Mouse (Mus musculus): ENCODE results near the gene Adgrg5.
A peak's percentile ranks its signal among the peaks of the same experiment; 100 is the strongest.

Gene Adgrg5

GRCm38 (mm10) chr8:94923405-94923804 lies at the start of gene Adgrg5:
TSS of gene Adgrg5 (plus strand) at chr8:94923694.
- DNase-seq = no peak

GRCm38 (mm10) chr8:94874358-94874757 lies 49.1 kb upstream of the Adgrg5 start:
- peak; percentile 71 to 75 for DNase-seq

- DNase-seq = peak; percentile 45 to 49
These were observed 48.2 kb upstream of the Adgrg5 start for GRCm38 (mm10) chr8:94875096-94875870.

GRCm38 (mm10) chr8:94875871-94876150 lies 47.7 kb upstream of the Adgrg5 start:
- peak in 1 of 2 experiments; percentile 14 for DNase-seq

- peak; percentile 89 to 90 for DNase-seq
These were observed 47.2 kb upstream of the Adgrg5 start, which contains the start of gene Dok4 for GRCm38 (mm10) chr8:94876197-94876730. TSS of gene Dok4 (minus strand) at chr8:94876330.

GRCm38 (mm10) chr8:94876820-94877219 lies 46.7 kb upstream of the Adgrg5 start:
- DNase-seq = no peak

GRCm38 (mm10) chr8:94880742-94881141 lies 42.8 kb upstream of the Adgrg5 start:
- no peak for DNase-seq

- DNase-seq = no peak
These were observed 35.0 kb upstream of the Adgrg5 start for GRCm38 (mm10) chr8:94888383-94889036.

- DNase-seq = no peak
These were observed 30.6 kb upstream of the Adgrg5 start for GRCm38 (mm10) chr8:94892917-94893316.

- DNase-seq = peak; percentile 64 to 76
These were observed 24.2 kb upstream of the Adgrg5 start for GRCm38 (mm10) chr8:94899262-94899661.

GRCm38 (mm10) chr8:94900617-94901016 lies 22.9 kb upstream of the Adgrg5 start:
- no peak for DNase-seq

GRCm38 (mm10) chr8:94901031-94901430 lies 22.5 kb upstream of the Adgrg5 start:
- DNase-seq = peak in 1 of 2 experiments; percentile 20

GRCm38 (mm10) chr8:94903709-94904108 lies 19.8 kb upstream of the Adgrg5 start:
- no peak for DNase-seq

GRCm38 (mm10) chr8:94904450-94905175 lies 18.9 kb upstream of the Adgrg5 start:
- DNase-seq = peak; percentile 89 to 93

- no peak for DNase-seq
These were observed 15.7 kb upstream of the Adgrg5 start for GRCm38 (mm10) chr8:94907591-94908300.

- DNase-seq = peak; percentile 82 to 90
These were observed 14.6 kb upstream of the Adgrg5 start for GRCm38 (mm10) chr8:94908847-94909246.

- peak; percentile 66 to 74 for DNase-seq
These were observed 10.3 kb upstream of the Adgrg5 start for GRCm38 (mm10) chr8:94913061-94913660.

- DNase-seq = no peak
These were observed 9.2 kb upstream of the Adgrg5 start for GRCm38 (mm10) chr8:94914256-94914655.

- DNase-seq = peak in 1 of 2 experiments; percentile 56
These were observed 8.8 kb upstream of the Adgrg5 start for GRCm38 (mm10) chr8:94914701-94915101.

GRCm38 (mm10) chr8:94916311-94916959 lies 7.1 kb upstream of the Adgrg5 start:
- DNase-seq = no peak

- DNase-seq = no peak
These were observed 6.6 kb upstream of the Adgrg5 start for GRCm38 (mm10) chr8:94916960-94917324.

GRCm38 (mm10) chr8:94917352-94917751 lies 6.1 kb upstream of the Adgrg5 start:
- DNase-seq = peak; percentile 93 to 97
